Mouse (Mus musculus) left cerebral cortex, postnatal 14 days (tissue): ENCODE measurements around the gene Pigp. TPM values are rescaled to one million over a fixed set of nuclear protein-coding genes. Genes with fewer than 3 reads are reported as not detected.
"Not testable (repeated sequence)": the region's sequence is repeated elsewhere in the genome, so short reads cannot be mapped to it uniquely, and the experiment has no call there.

Experiments
- DNase-seq, 2 experiments: peaks; one replicate each; pipeline ENCODE4 v3.0.0; 2021 to 2022; ENCODE audit warnings: low spot score in 2 of 2, mixed read lengths in 1 of 2
- intact Hi-C: fragments of 180-260 bp; cut with DNase I; formaldehyde crosslinking; loops from one replicate; pipeline ENCODE4 v1.15.1; 2025
- total RNA-seq, 2 experiments: library from RNA; stranded (reverse); gene quantifications; 2 replicates each; pipeline ENCODE4 v1.2.3; 2021

Gene Pigp
- total RNA-seq, 2 experiments from 2014 or later: 42.0 to 44.8 TPM

DNA sequence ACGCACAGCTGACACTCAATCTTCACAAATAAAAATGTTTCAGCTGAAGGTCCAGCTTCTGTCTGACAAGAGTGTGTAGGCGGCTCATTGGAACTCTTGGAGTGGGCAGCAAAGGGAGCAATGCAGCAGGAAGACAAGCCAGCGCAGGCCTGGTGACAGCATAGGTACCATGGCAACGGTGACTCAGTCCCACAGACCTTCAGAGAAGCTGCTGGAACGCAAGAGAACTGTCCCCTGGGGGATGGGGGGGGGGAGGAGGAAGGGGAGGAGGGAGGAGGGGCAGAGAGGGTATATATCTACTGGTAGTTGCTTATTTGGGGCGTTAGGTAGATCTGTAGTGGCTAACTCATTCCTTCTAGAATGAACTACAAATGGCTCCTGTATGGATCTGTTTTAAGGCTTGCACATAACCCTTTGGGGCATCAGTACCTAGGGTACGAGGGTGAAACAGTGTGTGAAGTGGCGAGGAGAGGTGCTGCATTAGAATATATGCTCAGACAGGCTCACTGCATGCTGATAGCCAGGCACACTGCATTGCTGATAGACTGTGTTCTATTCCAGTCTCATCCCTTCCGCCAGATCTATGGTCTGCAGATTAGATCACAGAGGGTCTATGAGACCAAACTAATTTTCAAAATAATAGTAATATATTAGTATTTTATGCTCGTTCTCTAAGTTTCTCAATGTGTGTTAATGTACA lies 9.3 kb downstream of the Pigp start:
- peak; percentile 83 to 91 for DNase-seq
- intact Hi-C loops: no loop called here

DNA sequence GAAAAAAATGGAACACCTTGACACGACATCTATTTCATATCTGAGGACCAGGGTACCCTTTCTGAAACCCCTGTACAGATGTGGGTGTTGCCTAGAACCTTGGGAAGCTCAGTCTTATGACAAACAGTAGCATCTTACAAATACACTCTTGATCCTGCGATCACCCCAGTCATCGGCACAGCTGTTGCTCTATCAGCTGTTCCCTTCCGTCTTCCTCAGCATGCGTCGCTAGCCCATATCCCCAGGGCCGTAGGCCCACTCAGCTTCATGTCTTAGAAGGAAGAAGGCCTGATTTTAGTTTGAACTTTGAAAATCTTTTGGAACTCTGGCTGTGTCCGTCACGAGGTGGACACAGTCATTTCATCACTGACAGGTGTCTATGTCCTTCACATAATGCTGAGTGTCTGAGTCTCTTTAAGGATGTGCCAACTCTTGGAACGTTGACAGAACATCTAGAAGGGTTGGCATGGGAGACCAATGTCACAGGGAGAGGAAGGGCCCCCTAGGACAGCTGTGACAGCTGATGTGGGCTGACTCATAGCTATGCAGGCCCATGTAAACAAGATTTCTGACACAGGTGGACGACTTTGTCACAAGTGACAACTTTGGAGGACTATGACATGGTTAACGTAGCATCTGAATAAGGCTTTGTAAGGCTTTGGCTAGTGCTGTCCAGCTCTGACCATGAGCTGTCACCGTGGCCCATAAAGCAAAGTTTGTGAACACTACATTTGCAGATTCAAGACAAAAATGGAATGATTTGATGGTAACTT lies 10.9 kb downstream of the Pigp start:
- no peak for DNase-seq
- intact Hi-C loops: no loop called here

DNA sequence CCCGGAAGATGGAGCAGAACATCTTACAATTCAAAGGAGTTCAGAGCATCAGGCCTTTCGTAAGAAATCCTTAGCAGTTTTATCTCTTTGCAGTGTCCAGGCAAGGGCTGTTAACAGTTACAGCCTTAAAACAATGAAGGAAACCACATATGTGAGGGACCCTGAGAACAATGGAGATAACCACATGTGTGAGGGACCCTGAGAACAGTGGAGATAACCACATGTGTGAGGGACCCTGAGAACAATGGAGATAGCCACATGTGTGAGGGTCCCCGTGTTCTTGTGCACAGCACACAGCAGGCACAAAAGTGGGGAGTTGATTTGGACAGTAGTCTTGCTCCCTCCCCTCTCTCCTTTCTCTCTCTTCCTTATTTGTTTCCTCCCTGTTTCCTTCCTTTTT lies 13.6 kb downstream of the Pigp start:
- intact Hi-C loops: no loop called here
- no peak for DNase-seq

DNA sequence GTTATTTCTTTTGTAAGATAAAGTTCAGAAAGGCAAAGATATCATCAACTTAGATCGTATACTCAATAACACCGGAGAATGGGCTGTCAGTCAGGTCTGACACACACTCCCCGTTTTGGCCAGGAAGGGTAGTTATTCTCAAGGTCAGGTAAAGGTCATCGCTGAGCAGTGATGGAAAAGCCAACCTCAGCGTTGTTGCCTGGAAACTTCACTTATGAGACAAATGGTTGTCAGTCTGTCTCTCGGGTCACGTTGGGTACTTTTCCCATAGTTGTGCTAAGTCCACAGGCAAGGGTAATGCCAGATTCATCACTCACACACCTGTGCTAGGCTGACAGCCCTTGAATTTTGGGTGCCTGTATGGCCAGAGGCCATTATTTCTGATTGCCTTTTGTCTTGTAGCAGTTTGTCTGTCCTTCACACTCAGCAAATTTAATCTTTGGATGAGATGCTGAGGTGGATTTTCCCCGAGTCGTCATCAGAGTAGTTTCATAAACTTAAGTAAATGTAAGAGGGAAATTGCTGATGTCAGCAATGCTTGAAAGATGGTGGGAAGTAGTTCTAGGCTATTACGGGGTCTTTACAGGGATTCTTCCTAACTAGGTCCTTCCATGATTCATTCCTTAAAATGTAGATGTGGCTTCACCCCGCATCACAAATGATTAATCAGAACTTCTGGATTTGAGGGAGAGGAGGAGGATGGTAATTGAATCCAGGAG lies 14.7 kb downstream of the Pigp start:
- DNase-seq: no peak
- intact Hi-C loops: no loop called here

DNA sequence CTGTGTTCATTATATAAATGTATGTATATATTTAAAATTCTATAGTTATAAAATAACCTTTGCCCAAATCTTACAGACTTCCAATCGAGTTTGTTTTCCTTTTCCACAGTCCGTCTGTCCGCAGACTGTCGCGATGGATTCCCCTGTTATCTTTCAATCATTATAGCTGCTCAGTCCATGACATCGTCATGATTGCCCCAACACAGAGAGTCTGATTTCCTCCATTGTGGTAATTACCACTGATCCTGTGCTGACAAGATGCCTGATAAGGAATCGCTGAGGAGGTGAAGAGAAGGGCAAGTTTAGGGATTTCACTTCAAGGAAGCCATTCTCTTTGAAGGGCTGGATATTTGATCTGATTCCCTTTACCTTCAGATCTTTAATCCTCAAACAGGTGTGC lies 15.6 kb downstream of the Pigp start:
- no peak for DNase-seq
- intact Hi-C loops: no loop called here

DNA sequence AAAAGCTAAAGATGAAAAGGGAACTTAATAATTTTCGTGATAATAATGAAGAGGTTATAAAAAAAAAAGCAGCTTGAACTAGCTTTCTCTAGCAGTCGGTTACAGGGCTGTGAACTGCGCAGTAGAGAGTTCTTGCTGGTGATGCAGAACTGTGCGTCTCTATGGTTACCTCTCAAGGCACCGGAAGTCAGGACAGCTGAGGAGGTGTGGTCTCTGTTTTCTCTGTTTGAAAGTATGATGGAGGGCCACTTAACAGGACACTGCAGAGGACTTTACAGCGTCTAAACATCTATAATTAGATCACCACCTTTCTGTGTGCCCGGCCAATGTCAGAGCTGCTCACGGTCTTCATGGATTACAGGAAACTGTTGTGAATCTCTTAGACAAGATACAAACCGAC lies 17.2 kb downstream of the Pigp start:
- DNase-seq: peak; percentile 41 to 51
- intact Hi-C loops: no loop called here

DNA sequence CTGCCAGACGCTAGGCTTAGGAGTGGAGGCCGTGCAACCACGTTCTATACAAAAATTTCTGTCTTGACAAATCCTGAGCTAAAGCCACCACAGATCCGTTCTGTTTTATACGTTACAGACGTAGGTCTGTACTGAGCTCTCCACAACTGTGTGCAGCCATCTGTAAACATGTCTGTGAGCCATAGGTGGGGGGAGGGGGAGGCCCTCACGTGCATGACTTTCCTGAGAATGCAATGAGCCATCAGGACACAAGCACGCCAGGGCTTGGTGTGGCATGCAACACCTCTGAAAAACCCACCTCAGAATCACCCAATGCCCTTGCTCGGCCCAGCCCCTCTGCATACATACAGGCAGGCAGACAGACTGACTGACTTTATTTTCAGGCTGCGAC lies 21.4 kb downstream of the Pigp start:
- intact Hi-C loops: no loop called here
- no peak for DNase-seq

DNA sequence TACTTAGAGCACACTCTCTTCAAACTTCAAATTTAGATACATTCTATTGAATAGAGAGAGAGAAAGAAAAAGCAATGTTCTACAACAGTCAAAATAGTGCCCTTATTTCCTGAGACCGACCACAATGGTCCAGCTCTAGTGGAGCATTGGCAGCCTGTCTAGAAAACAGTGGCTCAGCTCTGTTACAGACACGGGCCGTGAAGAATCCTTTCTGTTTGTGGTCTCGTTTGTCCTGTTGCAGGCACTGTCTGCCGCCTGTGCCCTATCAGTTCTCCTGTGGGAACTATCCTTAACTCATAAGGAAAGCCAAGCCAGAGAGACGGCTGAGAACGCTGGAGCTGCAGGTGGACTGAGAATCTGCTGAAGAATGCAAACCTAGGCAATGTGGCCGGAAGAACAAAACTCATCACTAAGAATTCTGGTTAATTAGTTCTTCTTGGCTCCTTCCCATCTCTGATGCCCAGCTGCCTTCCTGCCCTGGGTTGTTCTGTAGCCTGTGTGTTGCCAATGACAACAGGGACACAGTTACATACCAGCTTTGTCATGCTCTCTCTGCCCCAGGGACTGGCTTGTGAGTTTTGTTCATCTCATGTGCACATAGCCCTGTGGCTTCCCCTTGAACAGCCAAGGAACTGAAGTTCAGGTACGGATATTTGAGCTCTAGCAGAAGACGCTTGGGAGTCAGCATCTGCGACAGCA lies 21.9 kb downstream of the Pigp start:
- peak in 1 of 2 experiments; percentile 44 for DNase-seq

DNA sequence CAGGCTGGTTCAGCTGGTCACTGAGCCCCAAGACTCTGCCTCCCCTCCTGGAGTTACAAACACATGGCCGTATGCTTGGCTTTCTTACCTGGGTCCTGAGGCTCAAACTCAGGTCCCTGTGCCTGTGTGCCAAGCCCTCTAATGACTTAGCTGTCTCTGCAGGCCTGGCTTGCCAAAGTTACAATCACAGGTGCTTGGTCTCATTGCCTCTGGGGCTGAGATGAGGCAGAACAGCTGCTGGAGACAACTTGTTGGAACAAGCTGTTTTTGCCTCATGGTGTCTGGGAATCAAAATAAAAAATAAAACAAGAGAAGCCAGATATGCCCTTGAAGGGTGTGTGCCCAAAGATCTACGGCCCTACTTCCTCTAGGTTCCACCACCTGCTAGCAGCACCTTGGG lies 22.9 kb downstream of the Pigp start:
- intact Hi-C loops: no loop called here

More for the DNA sequence above, 21.9 kb downstream of the Pigp start:
- intact Hi-C loops: no loop called here

DNA sequence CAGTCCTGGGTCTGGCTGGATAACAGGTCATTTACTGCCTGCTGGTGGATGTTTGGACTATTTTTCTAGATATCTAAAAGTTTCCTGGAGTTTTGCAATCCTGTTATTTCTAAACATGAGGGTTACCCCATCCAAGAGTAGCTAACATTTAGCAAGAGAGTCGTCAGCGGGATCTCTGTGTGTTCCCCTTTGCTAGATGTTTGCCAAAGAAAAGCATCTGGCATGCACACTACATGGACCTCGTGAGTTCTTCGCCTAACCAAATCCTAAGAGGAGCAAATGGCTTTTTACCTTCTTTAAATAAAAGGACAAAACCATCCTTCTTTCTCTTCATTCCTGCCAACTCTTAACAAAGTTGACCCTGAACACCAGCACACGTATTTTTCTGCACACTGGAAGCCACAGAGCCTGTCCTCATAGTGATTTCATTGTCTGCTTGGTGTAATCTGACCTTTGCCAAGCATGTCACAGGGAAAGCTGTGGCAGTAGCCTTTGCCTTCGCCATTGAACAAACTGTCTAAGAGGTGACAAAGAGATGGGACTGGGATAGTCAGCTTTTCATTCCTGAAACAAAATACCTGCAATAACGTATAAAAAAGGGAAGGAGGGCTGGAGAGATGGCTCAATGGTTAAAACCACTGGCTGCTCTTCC lies 24.4 kb downstream of the Pigp start:
- intact Hi-C loops: no loop called here
- DNase-seq: no peak

More for the DNA sequence above, 22.9 kb downstream of the Pigp start:
- no peak for DNase-seq

DNA sequence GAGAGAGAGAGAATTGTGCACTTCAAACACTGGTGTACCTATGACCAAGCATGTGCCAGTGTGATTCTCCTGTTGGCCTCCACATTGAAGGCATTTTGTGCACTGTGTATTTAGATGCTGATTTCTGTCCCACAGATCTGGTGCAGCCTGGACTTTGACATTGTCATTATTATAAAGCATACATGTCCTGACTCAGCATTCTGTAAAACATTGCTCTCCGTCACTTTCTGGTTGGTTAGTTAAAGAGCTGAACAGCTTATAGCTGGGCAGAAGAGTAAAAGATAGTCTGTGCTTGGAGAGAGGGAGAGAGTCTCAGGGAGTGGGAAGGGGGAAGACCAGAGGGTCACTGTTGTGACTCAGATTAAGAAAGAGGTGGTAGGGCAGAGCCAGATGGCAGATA lies 25.9 kb downstream of the Pigp start:
- DNase-seq: no peak
- intact Hi-C loops: no loop called here

DNA sequence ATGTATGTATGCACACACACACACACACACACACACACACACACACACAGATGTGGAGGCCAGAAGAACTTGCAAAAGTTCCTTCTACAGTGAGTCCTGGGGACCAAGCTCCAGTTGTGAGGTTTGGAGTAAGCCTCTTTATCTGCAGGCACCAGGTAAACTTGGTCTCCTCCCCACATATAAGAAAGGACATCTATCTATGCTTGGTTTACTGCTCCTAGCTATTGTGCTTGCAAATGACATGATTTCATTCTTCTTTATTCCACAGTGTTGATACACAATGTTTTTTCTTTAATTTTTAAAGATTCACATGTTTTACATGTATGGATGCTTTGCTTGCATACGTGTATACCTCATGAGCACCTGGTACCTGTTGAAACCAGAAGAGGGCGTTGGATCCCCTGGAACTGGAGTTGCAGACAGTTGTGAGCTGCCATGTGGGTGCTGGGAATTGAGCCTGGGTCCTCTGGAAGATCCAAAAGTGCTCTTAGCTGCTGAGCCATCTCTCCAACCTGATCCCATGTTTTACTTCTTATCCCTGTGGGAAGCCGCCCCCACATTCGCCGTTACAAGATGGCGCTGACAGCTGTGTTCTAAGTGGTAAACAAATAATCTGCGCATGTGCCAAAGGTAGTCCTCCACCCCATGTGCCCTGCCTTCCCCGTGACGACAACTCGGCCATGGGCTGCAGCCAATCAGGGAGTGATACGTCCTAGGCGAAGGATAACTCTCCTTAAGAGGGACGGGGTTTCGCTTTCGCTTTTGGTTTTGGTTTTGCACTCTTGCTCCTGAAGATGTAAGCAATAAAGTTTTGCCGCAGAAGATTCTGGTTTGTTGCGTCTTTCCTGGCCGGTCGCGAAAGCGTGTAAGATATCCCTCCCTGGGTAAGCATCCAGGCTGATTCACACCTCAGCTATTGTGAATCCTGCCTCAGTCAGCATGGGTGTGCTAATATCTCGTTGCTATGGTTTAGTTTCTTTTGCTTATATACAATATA lies 32.2 kb downstream of the Pigp start:
- DNase-seq, intact Hi-C loops: not testable (repeated sequence)

DNA sequence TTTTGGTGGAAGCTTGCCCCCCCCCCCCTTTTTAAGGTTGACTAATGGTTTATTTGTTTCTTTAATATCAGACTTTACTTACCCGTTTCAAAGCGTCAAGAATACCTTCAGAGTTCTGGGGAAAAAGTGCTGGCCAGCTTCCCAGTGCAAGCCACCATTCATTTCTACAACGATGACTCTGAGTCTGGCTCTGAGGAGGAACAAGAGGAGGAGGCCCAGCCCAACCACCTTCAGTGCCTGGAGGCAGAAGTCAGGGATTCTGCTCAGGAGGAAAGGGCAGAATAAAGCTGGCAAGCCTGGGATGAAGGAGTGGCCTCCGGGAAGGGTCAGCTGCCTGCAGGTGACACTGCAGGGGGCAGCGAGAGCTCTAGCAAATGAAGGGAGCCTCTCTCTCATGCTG lies 36.0 kb downstream of the Pigp start:
- intact Hi-C loops: no loop called here
- no peak for DNase-seq

DNA sequence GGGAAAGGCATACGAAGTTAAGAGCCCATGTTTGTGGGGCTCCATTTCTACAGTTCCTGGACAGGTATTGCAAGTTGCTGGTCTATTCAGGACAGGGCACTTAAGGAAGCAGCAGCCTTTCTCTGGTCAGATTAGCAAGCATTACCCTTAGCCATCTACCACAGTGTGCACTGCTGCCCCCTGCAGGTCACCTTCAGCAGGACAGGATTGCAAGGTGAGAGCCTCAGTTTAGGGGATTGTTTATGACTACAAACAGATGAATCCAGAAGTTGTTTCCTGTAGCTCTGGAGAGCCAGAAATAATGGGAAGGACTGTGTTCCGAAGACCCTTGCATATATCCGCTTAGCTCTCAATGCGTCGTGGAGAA lies 39.8 kb downstream of the Pigp start:
- intact Hi-C loops: no loop called here

DNA sequence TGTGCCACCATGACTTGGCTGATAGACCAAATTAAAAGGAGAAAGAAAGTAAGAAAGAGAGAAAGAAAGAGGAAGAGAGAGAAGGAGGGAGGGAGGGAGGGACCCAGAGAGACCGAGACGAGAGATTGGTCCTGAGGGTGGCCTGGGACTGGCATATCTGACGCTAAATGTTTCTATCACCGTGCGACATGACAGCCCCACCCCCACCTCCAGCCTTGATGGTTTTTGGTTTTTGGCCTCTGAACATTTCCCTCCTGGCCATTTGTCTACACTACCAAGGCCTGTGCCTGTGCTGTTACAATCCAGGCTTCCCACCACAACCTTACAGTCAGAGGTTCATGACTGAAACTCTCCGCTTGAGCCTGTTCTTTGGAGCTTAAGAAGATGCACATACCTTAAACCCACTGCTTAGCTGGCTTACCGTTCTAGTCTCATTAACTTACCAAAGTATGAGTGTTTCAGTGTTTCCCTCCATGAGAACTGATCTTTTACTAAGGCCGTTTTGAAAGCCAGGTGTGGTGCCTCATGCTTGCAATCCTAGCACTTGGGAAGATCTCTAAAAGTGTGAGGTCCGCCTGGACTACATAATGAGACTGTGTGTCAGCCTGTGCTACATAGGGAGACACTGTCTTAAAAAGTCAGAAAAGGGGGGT lies 40.3 kb downstream of the Pigp start:
- DNase-seq: no peak
- intact Hi-C loops: no loop called here

More for the DNA sequence above, 39.8 kb downstream of the Pigp start:
- DNase-seq: no peak

DNA sequence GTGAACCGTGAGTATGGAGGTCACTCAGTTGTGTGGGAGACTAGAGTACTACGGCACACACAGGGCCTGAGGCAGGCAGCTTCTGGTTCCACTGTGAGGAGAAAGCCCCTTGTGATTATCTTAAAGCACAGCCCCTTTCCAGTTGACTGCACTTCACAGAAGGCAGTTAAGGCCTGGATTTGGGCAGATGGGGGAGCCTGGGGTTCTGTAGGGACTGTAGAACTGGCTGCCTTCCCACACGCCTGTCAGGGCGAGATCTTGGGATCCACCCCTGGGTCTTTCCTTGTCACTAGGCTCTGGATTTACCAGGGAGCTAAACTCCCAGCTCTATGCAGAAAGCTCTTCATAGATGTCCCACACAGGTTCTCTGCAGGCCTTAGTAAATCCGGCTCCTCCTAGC lies 41.2 kb downstream of the Pigp start:
- intact Hi-C loops: no loop called here
- DNase-seq: no peak

DNA sequence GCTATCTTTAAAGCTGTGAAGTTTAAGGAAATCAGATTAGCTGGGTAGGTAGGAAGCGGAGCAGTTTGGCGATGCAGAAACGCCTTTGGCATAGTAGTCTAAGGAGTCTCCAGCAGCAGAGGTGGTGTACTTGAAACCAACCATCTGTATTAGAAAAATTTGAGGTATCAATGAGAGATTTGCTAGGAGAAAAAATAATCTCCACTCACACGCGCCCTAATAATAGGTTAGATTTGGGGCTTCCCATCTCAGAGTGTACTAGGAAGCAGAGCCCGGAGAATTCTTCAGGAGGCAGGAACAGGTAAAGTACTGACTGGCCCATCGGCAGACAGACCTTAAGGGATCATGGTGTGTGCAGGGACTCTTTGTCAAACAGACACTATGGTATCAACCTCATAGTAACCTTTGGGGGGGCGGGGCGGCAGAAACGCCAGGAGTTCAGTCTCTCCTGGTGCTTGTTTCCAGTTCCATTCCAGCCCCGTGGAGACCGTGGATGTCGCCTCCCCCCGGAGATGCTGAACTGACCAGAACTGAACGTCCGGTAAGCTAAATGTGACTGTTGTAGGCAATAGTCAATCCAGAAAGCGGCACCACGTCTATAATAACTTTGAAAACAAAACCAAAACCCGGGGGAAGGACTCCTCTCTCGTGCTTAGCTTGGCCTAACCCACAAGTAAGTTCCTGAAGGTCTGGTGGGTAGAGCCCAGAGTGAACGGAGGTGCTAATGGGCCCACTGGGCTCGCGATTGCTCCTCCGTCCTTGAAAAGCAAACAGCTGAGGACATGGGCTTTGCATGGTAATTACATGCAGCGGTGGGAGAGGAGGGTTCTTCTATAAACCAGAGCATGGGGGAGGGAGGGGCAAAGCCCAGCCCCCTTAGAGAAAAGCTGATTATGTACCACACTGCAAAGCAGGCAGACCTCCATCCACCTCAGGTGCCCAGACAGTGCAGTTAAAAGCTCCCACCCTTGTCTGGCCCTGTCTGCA lies 42.5 kb downstream of the Pigp start:
- intact Hi-C loops: no loop called here

More for the DNA sequence above, 42.5 kb downstream of the Pigp start:
- DNase-seq: no peak
